Mouse (Mus musculus) olfactory bulb, adult 2 months (tissue): ENCODE results near the gene Chic2. TPM values are rescaled to one million over a fixed set of nuclear protein-coding genes. Genes with fewer than 3 reads are reported as not detected.

Experiments used
- H3K27ac ChIP-seq: fragments of 200-500 bp; 2 replicates; pipeline ENCODE4 v1.5.1; 2012; ENCODE audit warnings: low read depth, low read length; ENCODE audit not compliant: insufficient read depth
- H3K4me1 ChIP-seq: fragments of 200-500 bp; 2 replicates; pipeline ENCODE4 v1.6.1; 2012; ENCODE audit warnings: low read length; ENCODE audit not compliant: control insufficient read depth, insufficient read depth
- H3K4me3 ChIP-seq: fragments of 200-500 bp; 2 replicates; pipeline ENCODE4 v1.5.1; 2012; ENCODE audit warnings: mild to moderate bottlenecking, low read depth, low read length, moderate library complexity; ENCODE audit not compliant: insufficient read depth
- CTCF ChIP-seq: fragments of 200-500 bp; IDR thresholded peaks from 2 replicates; pipeline ENCODE4 v1.5.1; 2012; ENCODE audit warnings: low read depth, mild to moderate bottlenecking, low read length, moderate library complexity; ENCODE audit not compliant: insufficient read depth
- POLR2A ChIP-seq: fragments of 200-500 bp; IDR thresholded peaks from 2 replicates; pipeline ENCODE4 v1.6.1; 2012; ENCODE audit warnings: mild to moderate bottlenecking, low read depth, low read length, moderate library complexity; ENCODE audit not compliant: insufficient read depth
- WGBS: fragments of 180-500 bp; shearing (Covaris S2); methylation state at CpG from one replicate; pipeline ENCODE4 v1.1.7; 2018; 5-methylcytosine and 5-hydroxymethylcytosine counted together
- polyA plus RNA-seq: library from polyadenylated mRNA; stranded (reverse); fragments of >200 nt; gene quantifications from 2 replicates; pipeline ENCODE4 v1.2.4, GENCODE M21; 2012; ENCODE audit warnings: low replicate concordance; ENCODE audit not compliant: missing spikeins, insufficient read depth, insufficient read length

The Chic2 gene
- polyA plus RNA-seq, 1 experiment: 415 TPM

DNA sequence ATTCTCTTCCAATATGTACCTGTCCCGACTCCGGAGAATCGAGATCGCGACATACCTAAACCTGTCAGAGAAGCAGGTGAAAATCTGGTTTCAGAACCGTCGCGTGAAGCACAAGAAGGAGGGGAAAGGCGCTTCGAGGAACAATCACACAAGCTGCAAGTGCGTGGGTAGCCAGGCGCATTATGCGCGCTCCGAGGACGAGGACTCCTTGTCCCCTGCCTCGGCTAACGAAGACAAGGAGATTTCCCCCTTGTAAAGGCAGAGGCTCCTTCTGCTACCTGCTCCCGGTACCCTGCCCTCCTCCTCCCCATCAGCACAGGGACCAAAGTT lies 32.4 kb upstream of the Chic2 start:
- Histone ChIP-seq H3K27ac (no peak overlapping the region), H3K4me3 (no peak overlapping the region), H3K4me1 (peaks cover 12% of the 10 kb centered on the region)
- no peak for TF ChIP-seq CTCF
- no peak for TF ChIP-seq POLR2A
- WGBS: 5% methylated on average over 19 of the region's 19 CpGs

DNA sequence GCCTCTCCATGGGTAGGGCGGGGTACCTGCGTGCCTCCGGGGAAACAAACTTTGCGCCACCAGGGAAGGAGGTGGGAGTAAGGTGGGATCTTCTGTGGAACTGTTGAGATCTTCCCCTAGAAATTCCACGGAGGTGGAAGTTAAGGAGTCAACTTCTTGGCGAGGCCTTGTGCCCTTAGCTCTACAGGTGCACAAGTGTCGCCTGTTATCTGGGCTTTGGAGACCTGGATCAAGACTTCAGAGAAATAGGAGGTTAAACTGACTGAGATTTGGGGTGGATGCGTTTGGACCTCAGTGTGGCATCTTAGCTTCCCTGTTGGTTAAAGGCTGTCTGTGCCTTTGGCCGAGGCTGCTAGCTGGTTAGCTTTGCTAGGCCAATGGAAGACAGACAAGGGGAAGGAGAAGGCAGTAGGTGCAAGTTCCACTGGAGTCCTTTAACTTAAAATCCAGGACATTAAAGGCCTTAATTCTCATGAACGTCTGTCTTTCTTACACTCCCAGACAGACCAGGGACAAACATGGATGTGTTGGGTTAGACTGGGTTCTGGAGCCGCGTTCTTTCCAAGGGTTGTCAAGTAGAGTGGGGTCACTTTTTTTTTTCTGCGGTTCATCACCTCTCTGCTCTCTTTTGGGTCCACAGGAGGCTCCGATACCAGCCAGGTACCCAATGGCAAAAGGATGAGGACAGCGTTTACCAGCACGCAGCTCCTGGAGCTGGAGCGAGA lies 31.9 kb upstream of the Chic2 start:
- no peak for TF ChIP-seq CTCF
- no peak for TF ChIP-seq POLR2A
- H3K4me3 ChIP-seq: peak overlapping the region; percentile 27; the same call in 1 of the 2 replicates
- peaks cover 12% of the 10 kb centered on the region for H3K4me1 ChIP-seq
- no peak overlapping the region for H3K27ac ChIP-seq
- WGBS: 6% methylated on average over 17 of the region's 17 CpGs

DNA sequence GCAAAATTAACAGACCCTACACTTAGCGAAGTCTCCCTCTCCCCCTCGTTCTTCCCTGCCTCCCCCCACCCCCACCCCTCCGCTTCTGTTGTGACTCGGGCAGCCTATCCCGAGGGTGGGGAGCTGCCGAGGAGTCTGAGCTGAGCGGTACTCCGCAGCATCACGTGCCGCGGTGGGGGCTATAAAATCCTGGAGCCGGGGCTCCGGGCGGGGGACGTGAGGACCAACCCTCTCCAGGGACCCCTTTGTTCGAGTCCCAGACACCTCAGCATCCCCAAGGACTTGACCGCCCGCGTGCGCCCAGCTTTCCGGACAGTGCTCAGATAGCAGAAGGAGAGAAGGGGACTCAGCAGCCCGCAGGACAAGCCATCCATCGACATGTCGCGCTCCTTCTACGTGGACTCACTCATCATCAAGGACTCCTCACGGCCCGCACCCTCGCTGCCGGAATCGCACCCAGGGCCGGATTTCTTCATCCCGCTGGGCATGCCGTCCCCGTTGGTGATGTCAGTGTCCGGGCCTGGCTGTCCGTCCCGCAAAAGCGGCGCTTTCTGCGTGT lies 30.9 kb upstream of the Chic2 start, which contains the start of gene Gsx2:
TSS of gene Gsx2 (plus strand) at position 219 of the 559 bp plus-strand sequence.
- no peak within 1 kb of the TSS for H3K27ac ChIP-seq
- H3K4me3 ChIP-seq: peak within 1 kb of the TSS; percentile 27; the same call in 1 of the 2 replicates
- WGBS: 1% methylated on average over 41 of the region's 41 CpGs
- peaks cover 15% of the 10 kb centered on the region for H3K4me1 ChIP-seq
- no peak for TF ChIP-seq CTCF
- TF ChIP-seq POLR2A: no peak

DNA sequence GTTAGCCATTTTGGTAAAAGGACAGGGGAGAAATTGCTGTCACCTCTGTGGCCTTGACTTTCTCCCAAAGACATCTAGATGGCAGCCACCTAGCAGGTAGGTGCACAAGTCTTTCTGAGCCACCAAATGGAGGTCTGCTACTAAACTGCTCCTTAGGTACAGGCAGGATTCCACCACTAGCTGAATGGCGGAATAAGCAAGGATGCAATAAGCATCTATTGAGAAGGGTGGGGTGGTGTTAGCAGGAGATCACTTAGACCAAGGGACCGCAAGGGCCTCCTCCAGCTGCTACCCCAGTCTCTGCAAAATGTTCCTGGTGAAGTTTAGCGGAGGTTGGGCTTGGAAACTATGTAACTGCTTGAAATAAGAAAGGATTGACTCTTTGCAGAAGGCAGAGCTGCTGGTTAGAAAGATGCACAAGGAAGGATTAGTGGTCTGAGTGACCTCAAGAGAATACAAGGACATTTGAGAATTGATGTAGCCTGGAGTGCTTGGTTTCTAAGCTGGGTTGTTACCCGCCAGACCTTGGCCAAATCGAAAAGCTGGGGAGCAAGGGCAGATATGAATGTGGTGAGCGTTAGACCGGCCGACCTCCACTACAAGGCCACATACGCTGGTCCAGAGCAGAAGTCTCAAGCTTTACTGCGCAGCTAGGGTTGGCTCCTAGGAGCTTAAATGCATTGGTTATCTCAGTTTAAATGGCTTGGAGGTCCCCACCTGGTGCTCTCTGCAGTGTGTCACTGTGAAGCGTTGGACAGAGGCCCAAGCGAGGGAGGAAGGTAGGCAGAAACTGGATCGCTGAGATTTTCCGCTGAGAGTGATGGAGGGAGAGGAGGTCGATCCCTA lies 30.2 kb upstream of the Chic2 start:
- Histone ChIP-seq H3K4me3 (no peak overlapping the region), H3K4me1 (peaks cover 20% of the 10 kb centered on the region), H3K27ac (no peak overlapping the region)
- TF ChIP-seq POLR2A: no peak
- TF ChIP-seq CTCF: no peak
- 67% methylated on average over 15 of the region's 15 CpGs for WGBS

DNA sequence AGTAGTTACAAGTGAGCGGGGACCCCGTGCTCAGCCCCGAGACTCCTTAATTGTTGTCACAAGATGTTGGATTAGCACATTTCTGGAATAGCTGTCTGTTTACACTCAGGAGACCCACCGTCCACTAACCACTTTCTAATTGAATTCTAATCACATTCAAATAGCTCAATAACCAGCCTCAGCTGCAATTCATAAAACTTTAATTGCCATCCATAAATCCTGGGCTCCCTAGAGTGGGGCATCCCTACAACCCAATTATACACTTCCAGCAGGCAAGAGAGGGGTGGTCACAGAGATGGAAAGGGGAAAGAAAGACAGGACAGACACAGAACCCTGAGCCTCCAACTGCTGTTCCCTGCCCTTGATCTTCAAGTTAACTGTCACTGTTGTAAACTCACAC lies 29.6 kb upstream of the Chic2 start:
- TF ChIP-seq POLR2A: no peak
- TF ChIP-seq CTCF: no peak
- H3K4me1 ChIP-seq: peaks cover 20% of the 10 kb centered on the region
- H3K27ac ChIP-seq: no peak overlapping the region
- 73% methylated on average over 4 of the region's 4 CpGs for WGBS
- H3K4me3 ChIP-seq: no peak overlapping the region

DNA sequence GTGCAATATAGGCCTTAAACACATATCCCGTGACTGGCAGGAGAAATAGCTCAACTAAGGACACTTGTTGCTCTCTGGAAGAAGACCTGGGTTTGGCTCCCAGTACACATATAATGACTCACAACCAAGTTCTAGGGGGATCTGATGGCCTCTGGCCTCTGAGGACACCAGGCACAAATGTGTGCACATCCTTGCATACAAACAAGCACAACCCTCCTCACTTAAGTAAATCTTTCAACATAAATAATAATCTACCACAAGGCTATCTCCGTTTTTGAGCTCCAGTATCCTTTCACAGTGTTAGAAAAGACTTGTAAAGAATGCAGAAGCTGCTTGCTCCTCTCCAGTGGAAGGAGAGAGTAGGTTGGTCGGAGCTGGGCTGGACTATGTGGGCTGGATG lies 29.1 kb upstream of the Chic2 start:
- no peak for TF ChIP-seq POLR2A
- TF ChIP-seq CTCF: no peak
- WGBS: 83% methylated on average over 3 of the region's 3 CpGs
- H3K27ac ChIP-seq: no peak overlapping the region
- H3K4me1 ChIP-seq: peaks cover 20% of the 10 kb centered on the region
- no peak overlapping the region for H3K4me3 ChIP-seq

DNA sequence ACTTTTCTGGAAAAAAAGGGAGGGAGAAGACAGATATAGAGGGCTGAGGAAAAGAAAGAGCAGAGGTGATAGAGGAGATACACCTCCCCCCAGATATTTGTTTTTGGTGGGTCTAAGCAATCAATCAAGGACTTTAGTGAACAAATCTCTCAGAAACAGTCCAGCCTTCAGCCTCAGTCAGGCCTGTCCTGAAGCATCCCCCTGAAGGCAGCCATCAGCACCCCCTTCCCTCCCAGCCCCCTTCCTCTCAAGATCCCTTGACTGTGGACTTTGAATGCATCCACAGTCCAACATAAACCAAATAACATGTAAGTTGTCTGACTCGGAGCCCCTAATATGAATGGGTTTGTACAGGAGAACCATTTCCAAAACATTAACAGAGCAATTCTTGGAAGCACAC lies 28.6 kb upstream of the Chic2 start:
- TF ChIP-seq CTCF: no peak
- no peak for TF ChIP-seq POLR2A
- 74% methylated on average over 1 of the region's 1 CpGs for WGBS
- peaks cover 20% of the 10 kb centered on the region for H3K4me1 ChIP-seq
- H3K27ac ChIP-seq: no peak overlapping the region
- H3K4me3 ChIP-seq: no peak overlapping the region

DNA sequence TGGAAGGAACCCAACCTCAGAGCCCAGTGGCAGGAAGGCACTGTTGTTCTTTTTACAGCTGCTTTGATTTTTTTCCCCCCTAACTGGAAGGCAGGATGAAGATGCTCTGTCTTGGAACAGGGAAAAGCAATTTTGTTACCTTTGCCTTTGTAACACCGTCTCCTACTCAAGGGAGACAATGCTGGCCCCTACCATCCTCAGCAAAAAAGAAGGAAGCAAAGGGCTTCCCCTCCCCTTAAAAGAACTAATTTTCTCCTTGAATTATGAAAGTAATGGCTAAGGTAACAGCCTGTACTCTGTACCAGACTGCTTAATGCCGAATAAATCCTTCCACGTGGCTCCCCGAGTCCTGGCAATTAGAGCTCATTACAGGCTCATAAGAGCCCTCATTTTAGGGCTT lies 28.0 kb upstream of the Chic2 start:
- no peak overlapping the region for H3K27ac ChIP-seq
- peaks cover 20% of the 10 kb centered on the region for H3K4me1 ChIP-seq
- TF ChIP-seq POLR2A (no peak), CTCF (no peak)
- H3K4me3 ChIP-seq: no peak overlapping the region
- WGBS: 48% methylated on average over 4 of the region's 4 CpGs

DNA sequence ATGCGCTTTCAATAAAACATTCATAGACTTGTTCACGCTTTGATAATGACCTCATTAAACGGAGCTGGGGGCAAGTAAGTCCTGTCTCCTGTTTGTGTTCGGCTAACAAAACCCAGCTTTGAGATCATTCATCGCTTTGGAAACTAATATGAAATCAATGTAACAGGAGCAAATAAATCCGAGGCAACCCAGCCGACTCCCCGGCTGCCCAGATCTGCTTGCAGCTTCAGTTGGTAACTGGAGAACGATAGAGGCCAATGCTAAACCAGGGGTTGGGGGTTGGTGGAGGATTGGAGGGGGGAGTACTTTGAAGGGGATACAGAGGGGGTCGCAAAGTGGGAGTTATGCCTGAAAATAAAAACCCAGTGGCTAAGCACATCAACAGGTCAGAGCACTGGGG lies 27.4 kb upstream of the Chic2 start:
- peaks cover 21% of the 10 kb centered on the region for H3K4me1 ChIP-seq
- 16% methylated on average over 10 of the region's 10 CpGs for WGBS
- H3K4me3 ChIP-seq: no peak overlapping the region
- no peak for TF ChIP-seq CTCF
- TF ChIP-seq POLR2A: no peak
- no peak overlapping the region for H3K27ac ChIP-seq
